Mouse (Mus musculus): Measurements from ENCODE around the gene Lrp1. TPM values are rescaled to one million over a fixed set of nuclear protein-coding genes. Genes with fewer than 3 reads are reported as not detected.

Gene Lrp1
- polyA plus RNA-seq, 1 experiment from 2014 or later: 42.6 TPM

GRCm38 (mm10) chr10:127603437-127604371 is 17.2 kb downstream of the Lrp1 start:
- 0 out of 2 replicates have a peak, but pooled peaks cover 8% of the 10 kb centered on the region for H3K36me3 ChIP-seq (ENCODE audit: insufficient read depth, low read length)
- peaks cover 47% of the 10 kb centered on the region for H3K4me1 ChIP-seq (replicated peaks; ENCODE audit: insufficient read depth, low read length)
- H3K9me3 ChIP-seq (replicated peaks; ENCODE audit: low read length): no peaks in the 10 kb centered on the region
- H3K27me3 ChIP-seq (ENCODE audit: insufficient read depth, low read length): no peaks in the 10 kb centered on the region
- no peak for TF ChIP-seq CTCF (IDR thresholded peaks at IDR 0.05; ENCODE audit: low read depth)
- DNase-seq (ENCODE audit: low spot score) (no peak), ATAC-seq (replicated peaks; ENCODE audit: low FRiP score, low read depth) (no peak)
- 0 out of 2 replicates have a peak overlapping the region, but pooled peaks have one; percentile 71 for H3K27ac ChIP-seq
- H3K4me2 ChIP-seq (ENCODE audit: low read length): no peak overlapping the region
- WGBS: 46% methylated on average over 13 of the region's 13 CpGs
- no peak overlapping the region for H3K9ac ChIP-seq (ENCODE audit: low read depth, low read length)
- no peak overlapping the region for H3K4me3 ChIP-seq (replicated peaks; ENCODE audit: low read depth, low read length)

- Histone ChIP-seq H3K4me3 (replicated peaks; ENCODE audit: low read depth, low read length) (no peak overlapping the region), H3K36me3 (ENCODE audit: insufficient read depth, low read length) (0 out of 2 replicates have a peak, but pooled peaks cover 5% of the 10 kb centered on the region), H3K27me3 (ENCODE audit: insufficient read depth, low read length) (no peaks in the 10 kb centered on the region), H3K4me1 (replicated peaks; ENCODE audit: insufficient read depth, low read length) (peaks cover 56% of the 10 kb centered on the region), H3K9me3 (replicated peaks; ENCODE audit: low read length) (no peaks in the 10 kb centered on the region), H3K9ac (ENCODE audit: low read depth, low read length) (no peak overlapping the region), H3K27ac (no peak overlapping the region), H3K4me2 (ENCODE audit: low read length) (no peak overlapping the region)
- no peak for DNase-seq (ENCODE audit: low spot score)
- no peak for ATAC-seq (replicated peaks; ENCODE audit: low FRiP score, low read depth)
- WGBS: 91% methylated on average over 6 of the region's 6 CpGs
- TF ChIP-seq CTCF (IDR thresholded peaks at IDR 0.05; ENCODE audit: low read depth): no peak
Observed at GRCm38 (mm10) chr10:127602194-127602593, 18.8 kb downstream of the Lrp1 start.

DNA sequence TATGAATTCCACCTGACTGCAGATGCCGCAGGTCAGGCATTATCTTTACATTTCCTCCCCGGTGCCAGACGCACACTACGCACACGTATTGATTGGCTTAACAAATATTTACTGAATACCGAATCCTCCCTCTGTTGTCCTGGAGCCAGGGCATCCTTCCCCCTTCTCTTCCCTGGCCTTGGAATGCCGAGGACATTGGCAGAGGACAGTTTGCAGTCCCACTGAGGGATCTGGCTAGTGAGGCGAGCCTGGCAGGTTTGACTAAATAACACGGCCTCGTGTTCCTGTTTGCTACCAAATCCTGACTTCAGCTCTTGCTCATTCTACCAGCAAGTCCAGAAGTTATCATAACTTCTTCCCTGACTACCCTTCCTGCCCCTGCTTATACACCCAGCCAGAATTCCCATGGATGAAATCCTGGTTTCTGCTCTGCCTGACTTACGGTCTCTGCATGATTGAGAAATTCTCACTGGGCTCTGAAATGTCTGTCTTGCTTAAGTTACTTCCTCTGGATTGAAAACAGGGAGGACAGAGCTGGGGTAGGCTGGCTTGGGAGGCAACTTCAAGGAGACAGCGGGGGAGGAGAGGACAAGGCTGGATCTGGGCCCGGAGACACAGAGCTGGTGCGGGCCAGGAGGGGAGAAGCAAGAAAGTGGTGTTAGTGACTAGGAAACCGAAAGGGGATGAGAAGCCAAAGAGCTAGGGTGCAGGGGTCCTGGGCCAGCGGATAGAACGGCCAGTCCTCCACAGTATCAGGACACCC is 21.0 kb downstream of the Lrp1 start:
- no peak overlapping the region for H3K4me3 ChIP-seq (replicated peaks; ENCODE audit: low read depth, low read length)
- WGBS: 30% methylated on average over 17 of the region's 17 CpGs
- no peaks in the 10 kb centered on the region for H3K27me3 ChIP-seq (ENCODE audit: insufficient read depth, low read length)
- H3K36me3 ChIP-seq (ENCODE audit: insufficient read depth, low read length): 0 out of 2 replicates have a peak, but pooled peaks cover 3% of the 10 kb centered on the region
- DNase-seq (ENCODE audit: low spot score) (peak; percentile 93), ATAC-seq (replicated peaks; ENCODE audit: low FRiP score, low read depth) (peak; percentile 19; the same call in 1 of the 2 replicates)
- peaks cover 63% of the 10 kb centered on the region for H3K4me1 ChIP-seq (replicated peaks; ENCODE audit: insufficient read depth, low read length)
- peak overlapping the region; percentile 19; the same call in 1 of the 2 replicates for H3K4me2 ChIP-seq (ENCODE audit: low read length)
- H3K27ac ChIP-seq: peak overlapping the region; percentile 86
- TF ChIP-seq CTCF (IDR thresholded peaks at IDR 0.05; ENCODE audit: low read depth): no peak
- 0 out of 2 replicates have a peak overlapping the region, but pooled peaks have one; percentile 24 for H3K9ac ChIP-seq (ENCODE audit: low read depth, low read length)
- no peaks in the 10 kb centered on the region for H3K9me3 ChIP-seq (replicated peaks; ENCODE audit: low read length)

DNA sequence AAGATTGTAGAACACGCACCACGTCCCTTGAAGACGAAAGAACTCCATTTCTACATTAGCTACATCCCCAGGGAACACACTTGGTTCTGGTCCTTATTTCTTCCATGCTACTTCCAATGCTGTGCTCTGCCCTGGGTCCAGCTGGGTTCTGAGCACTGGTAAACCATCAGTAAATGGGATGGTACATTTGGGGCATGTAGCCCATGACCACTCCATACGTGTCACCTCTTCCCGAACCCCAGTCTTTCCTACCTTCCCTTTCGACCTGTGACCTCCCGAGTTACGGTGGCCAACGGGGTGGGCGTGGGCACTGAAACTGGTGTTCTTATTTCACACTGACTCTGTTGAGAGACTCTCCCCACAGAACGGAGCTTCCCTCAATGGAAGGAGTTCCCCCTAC is 21.7 kb downstream of the Lrp1 start:
- ATAC-seq (replicated peaks; ENCODE audit: low FRiP score, low read depth) (no peak), DNase-seq (ENCODE audit: low spot score) (no peak)
- Histone ChIP-seq H3K4me3 (replicated peaks; ENCODE audit: low read depth, low read length) (no peak overlapping the region), H3K4me1 (replicated peaks; ENCODE audit: insufficient read depth, low read length) (peaks cover 61% of the 10 kb centered on the region), H3K4me2 (ENCODE audit: low read length) (no peak overlapping the region), H3K9ac (ENCODE audit: low read depth, low read length) (no peak overlapping the region), H3K36me3 (ENCODE audit: insufficient read depth, low read length) (0 out of 2 replicates have a peak, but pooled peaks cover 3% of the 10 kb centered on the region), H3K27me3 (ENCODE audit: insufficient read depth, low read length) (no peaks in the 10 kb centered on the region), H3K27ac (peak overlapping the region; percentile 86), H3K9me3 (replicated peaks; ENCODE audit: low read length) (no peaks in the 10 kb centered on the region)
- WGBS: 79% methylated on average over 11 of the region's 11 CpGs
- TF ChIP-seq CTCF (IDR thresholded peaks at IDR 0.05; ENCODE audit: low read depth): no peak

- Histone ChIP-seq H3K9ac (ENCODE audit: low read depth, low read length) (no peak overlapping the region), H3K27ac (no peak overlapping the region), H3K4me1 (replicated peaks; ENCODE audit: insufficient read depth, low read length) (peaks cover 54% of the 10 kb centered on the region), H3K27me3 (ENCODE audit: insufficient read depth, low read length) (no peaks in the 10 kb centered on the region), H3K36me3 (ENCODE audit: insufficient read depth, low read length) (0 out of 2 replicates have a peak, but pooled peaks cover 3% of the 10 kb centered on the region), H3K4me3 (replicated peaks; ENCODE audit: low read depth, low read length) (no peak overlapping the region), H3K9me3 (replicated peaks; ENCODE audit: low read length) (no peaks in the 10 kb centered on the region), H3K4me2 (ENCODE audit: low read length) (no peak overlapping the region)
- no peak for DNase-seq (ENCODE audit: low spot score)
- no peak for ATAC-seq (replicated peaks; ENCODE audit: low FRiP score, low read depth)
- WGBS: 73% methylated on average over 8 of the region's 8 CpGs
- TF ChIP-seq CTCF (IDR thresholded peaks at IDR 0.05; ENCODE audit: low read depth): no peak
Observed at GRCm38 (mm10) chr10:127598607-127599006, 22.3 kb downstream of the Lrp1 start.
